Mouse (Mus musculus) granulocyte monocyte progenitor cell, adult 5-6 weeks (primary cell): ENCODE measurements at regions not wholly inside any gene's neighbourhood (a gene's known extent, or its start where the extent isn't known, plus 50 kb on each side); places are given as distances from the start of the nearest gene placed in this dataset.

Experiments used
- ATAC-seq: replicated peaks from 2 replicates; pipeline ENCODE4 v1.8.0; 2016; ENCODE audit warnings: mild to moderate bottlenecking, moderate TSS enrichment, inconsistent platforms; ENCODE audit not compliant: poor library complexity, severe bottlenecking

- no peak for ATAC-seq
These were observed 385.2 kb downstream of the Tex13c3 start for GRCm38 (mm10) chrX:19095960-19096359.

DNA sequence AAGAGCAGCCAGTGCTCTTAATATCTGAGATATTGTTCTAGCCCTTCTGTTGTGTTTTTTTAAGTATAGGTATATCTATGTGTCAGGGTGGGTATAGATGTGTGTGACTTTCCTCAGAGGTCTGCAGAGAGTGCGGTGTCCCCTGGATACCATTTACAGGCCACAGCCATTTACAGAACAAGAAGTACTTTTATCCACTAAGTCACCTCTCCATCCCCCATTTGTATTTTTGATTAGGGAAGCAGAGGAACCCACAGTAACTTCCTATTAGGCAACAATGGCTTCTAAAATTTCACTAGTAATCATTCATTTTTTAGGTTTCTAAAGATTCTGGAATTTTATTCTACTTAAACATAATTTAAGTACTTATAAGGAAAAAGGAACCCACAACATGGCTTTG lies 396.7 kb downstream of the Tex13c3 start:
- peak; percentile 72 for ATAC-seq

- no peak for ATAC-seq
These were observed 401.1 kb downstream of the Tex13c3 start for GRCm38 (mm10) chrX:19080021-19080420.
